Mouse (Mus musculus): Measurements from ENCODE around the gene Bmp10. TPM values are rescaled to one million over a fixed set of nuclear protein-coding genes. Genes with fewer than 3 reads are reported as not detected.

The Bmp10 gene
- polyA plus RNA-seq, 1 experiment from 2014 or later, result 0.05 TPM

DNA sequence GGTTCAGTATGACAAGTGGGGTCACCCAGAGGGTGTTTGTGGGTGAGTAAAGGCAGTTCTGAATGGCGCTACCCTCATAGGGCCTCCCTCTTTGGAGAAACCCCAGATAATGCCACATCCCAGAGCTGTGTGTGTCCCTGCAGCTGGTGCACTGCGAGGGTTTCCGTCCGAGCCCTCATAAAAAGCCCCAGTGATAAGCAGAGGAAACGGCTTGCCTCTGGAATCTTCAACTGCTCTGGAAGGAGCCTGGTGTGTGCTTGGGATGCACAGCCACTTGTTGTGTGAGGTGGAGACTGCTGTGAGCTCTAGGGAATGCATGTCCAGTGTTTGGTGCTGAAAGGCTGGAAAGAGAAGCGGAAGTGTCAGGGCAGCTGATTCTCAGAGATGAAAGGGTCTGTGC, 27.3 kb upstream of the Bmp10 start:
- no peak overlapping the region for H3K4me2 ChIP-seq
- no peak overlapping the region for H3K27ac ChIP-seq
- no peaks in the 10 kb centered on the region for H3K9me3 ChIP-seq
- no peaks in the 10 kb centered on the region for H3K27me3 ChIP-seq
- no peak for ATAC-seq (ENCODE audit: borderline replicate concordance, extremely low read depth, low FRiP score, low TSS enrichment)
- peaks cover 5% of the 10 kb centered on the region; the same call in 1 of the 2 replicates for H3K4me1 ChIP-seq
- no peak overlapping the region for H3K9ac ChIP-seq
- WGBS, result 53% methylated on average over 6 of the region's 6 CpGs
- no peak overlapping the region for H3K4me3 ChIP-seq
- no peaks in the 10 kb centered on the region for H3K36me3 ChIP-seq

DNA sequence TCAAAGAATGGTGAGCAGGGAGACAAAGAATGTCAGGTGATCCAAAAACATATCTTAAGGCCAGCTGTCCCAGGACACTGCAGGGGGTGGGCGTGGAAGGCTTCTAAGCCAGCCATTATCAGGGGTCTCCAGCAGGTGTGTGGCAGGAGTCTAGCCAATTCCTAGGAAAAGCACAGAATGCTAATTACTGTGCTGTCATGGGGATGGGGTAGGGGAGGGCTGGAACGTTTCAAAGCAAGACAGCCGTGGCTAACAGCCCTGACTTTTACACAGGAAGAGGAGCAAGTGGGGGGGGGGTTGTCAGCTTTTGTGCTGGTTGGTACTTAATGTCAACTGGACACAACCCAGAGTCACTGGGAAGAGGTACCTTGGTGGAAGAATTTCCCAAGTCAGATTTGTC, 16.8 kb upstream of the Bmp10 start:
- no peaks in the 10 kb centered on the region for H3K9me3 ChIP-seq
- no peak for ATAC-seq (ENCODE audit: borderline replicate concordance, extremely low read depth, low FRiP score, low TSS enrichment)
- no peak overlapping the region for H3K4me2 ChIP-seq
- no peaks in the 10 kb centered on the region for H3K36me3 ChIP-seq
- no peak overlapping the region for H3K9ac ChIP-seq
- no peaks in the 10 kb centered on the region for H3K4me1 ChIP-seq
- no peak overlapping the region for H3K27ac ChIP-seq
- 40% methylated on average over 3 of the region's 3 CpGs for WGBS
- no peak overlapping the region for H3K4me3 ChIP-seq
- no peaks in the 10 kb centered on the region for H3K27me3 ChIP-seq

DNA sequence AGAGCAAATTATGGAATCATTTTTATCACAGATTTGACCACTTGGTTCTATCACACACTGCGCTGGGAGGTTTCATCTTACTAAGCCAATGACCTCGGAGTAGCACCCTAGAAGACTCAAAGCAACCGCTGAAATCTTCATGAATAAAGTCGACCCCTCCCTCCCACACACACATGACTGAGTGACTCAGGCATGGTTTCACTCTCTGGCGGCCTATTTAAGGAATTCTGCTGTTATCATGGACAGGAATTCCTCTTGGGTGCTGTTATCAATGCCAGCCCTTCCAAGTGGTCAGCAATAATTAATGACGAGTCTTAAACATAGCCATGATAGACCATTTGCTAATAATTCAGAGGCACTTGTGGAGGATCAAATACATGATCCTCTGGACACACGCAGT, 6.5 kb upstream of the Bmp10 start:
- H3K9ac ChIP-seq, result no peak overlapping the region
- no peaks in the 10 kb centered on the region for H3K27me3 ChIP-seq
- H3K4me1 ChIP-seq, result 0 out of 2 replicates have a peak, but pooled peaks cover 4% of the 10 kb centered on the region
- H3K4me2 ChIP-seq, result no peak overlapping the region
- no peaks in the 10 kb centered on the region for H3K36me3 ChIP-seq
- no peak overlapping the region for H3K4me3 ChIP-seq
- no peak for ATAC-seq (ENCODE audit: borderline replicate concordance, extremely low read depth, low FRiP score, low TSS enrichment)
- H3K9me3 ChIP-seq, result no peaks in the 10 kb centered on the region
- H3K27ac ChIP-seq, result no peak overlapping the region
- 42% methylated on average over 7 of the region's 7 CpGs for WGBS

DNA sequence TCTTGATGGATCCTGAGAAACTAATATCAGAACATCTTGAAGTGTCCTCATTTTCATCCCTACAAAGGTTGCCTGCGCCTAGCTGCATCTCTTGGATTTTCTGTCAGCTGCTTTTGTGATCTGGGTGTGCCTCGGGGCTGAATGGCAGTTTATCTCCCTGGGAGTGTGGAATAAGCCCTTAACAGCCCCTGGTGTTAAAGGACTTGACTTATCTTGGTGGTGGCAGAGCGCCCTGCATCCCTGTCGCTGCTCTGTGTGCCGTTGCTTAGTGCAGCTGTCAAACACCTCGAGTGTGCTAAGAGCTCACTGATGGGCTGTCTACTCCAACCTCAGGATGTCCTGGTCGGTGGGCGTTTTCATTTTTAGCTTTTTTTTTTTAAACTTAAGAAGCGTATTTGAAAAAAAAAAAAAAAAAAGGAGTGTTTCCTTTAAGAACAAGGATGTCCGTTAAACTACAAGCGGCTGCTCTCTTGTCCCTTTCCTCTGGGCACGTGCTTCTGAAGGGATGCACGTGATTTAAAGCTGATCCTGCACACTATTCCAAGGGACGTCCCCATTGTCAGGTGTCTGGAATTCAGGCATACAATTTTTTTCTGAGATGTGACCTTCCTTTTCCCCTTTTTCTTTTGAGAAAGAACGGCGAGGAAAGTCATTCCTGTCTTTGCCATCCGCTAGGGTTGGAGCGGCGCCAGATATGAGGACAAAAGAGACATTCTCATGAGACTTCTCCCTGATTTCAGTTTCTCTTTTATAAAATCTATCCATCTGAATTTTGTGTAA, 4.6 kb upstream of the Bmp10 start:
- 0 out of 2 replicates have a peak, but pooled peaks cover 4% of the 10 kb centered on the region for H3K4me1 ChIP-seq
- peak overlapping the region; percentile 17 for H3K4me3 ChIP-seq
- no peak overlapping the region for H3K27ac ChIP-seq
- H3K27me3 ChIP-seq, result no peaks in the 10 kb centered on the region
- no peak overlapping the region for H3K9ac ChIP-seq
- ATAC-seq (ENCODE audit: borderline replicate concordance, extremely low read depth, low FRiP score, low TSS enrichment), result no peak
- no peaks in the 10 kb centered on the region for H3K36me3 ChIP-seq
- peak overlapping the region; percentile 46 for H3K4me2 ChIP-seq
- WGBS, result 32% methylated on average over 19 of the region's 19 CpGs
- no peaks in the 10 kb centered on the region for H3K9me3 ChIP-seq

DNA sequence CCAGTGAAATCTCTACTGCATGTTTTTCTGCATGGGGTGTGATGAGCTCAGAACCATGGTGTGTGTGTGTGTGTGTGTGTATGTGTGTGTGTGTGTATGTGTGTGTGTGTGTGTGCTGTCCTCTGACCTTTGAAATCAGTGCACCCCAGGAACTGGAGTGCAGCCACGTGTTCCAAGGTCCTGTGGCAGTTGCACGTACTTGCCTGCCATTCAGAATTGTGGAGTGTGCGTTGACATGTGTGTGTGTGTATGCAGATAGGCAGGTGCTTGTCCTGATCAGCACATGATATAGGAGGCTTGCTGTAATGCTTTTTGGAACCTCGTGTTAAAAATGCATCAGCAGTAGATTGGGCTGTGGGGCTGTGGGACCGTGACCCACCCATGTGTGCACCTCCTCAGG, 1.8 kb upstream of the Bmp10 start:
- no peak overlapping the region for H3K4me3 ChIP-seq
- WGBS, result 61% methylated on average over 5 of the region's 5 CpGs
- 0 out of 2 replicates have a peak, but pooled peaks cover 4% of the 10 kb centered on the region for H3K4me1 ChIP-seq
- no peaks in the 10 kb centered on the region for H3K36me3 ChIP-seq
- no peak overlapping the region for H3K4me2 ChIP-seq
- no peaks in the 10 kb centered on the region for H3K9me3 ChIP-seq
- no peak overlapping the region for H3K9ac ChIP-seq
- no peak overlapping the region for H3K27ac ChIP-seq
- no peaks in the 10 kb centered on the region for H3K27me3 ChIP-seq
- no peak for ATAC-seq (ENCODE audit: borderline replicate concordance, extremely low read depth, low FRiP score, low TSS enrichment)

DNA sequence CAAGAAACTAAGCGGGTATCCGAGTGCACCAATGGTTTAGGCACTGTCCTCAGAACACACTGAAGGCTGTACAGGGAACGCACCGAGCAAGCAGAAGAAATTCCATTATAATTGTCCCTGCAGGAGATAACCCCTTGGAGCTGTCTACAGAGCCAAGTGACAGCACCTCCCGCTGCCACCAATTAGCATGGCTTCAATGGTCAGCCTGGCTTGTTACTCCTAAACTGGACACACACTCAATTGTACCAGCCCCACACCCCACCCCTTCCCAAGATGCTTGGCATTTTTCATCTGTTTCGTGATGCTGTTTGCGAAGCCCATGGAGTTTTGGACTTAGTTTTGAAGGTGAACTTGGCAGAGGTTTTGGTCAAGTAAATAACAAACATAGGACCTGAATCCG, 1.2 kb upstream of the Bmp10 start:
- Histone ChIP-seq H3K27ac (no peak overlapping the region), H3K4me3 (no peak overlapping the region), H3K9ac (no peak overlapping the region), H3K4me1 (0 out of 2 replicates have a peak, but pooled peaks cover 4% of the 10 kb centered on the region), H3K36me3 (no peaks in the 10 kb centered on the region), H3K4me2 (no peak overlapping the region), H3K27me3 (no peaks in the 10 kb centered on the region), H3K9me3 (no peaks in the 10 kb centered on the region)
- no peak for ATAC-seq (ENCODE audit: borderline replicate concordance, extremely low read depth, low FRiP score, low TSS enrichment)
- 69% methylated on average over 8 of the region's 8 CpGs for WGBS

DNA sequence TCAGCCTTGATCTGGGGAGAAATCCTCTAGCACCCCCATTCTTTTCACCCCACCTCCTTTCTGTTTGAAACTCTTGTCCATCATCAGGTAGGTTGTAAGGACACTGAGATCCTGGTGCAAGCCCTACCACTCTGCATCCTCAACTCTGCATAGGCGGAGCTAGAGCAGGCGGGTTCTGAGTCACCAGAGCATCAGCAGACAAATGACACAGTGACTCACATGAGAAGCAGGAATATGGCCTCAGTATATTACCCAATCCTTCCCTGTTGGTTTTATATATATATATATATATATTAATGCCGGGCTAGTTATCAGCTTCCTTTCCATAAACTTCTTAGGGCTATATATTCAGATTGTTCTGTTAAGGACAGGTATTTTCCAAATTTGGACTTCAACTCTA, 7.0 kb downstream of the Bmp10 start:
- Histone ChIP-seq H3K4me2 (no peak overlapping the region), H3K9me3 (no peaks in the 10 kb centered on the region), H3K4me1 (peaks cover under 1% of the 10 kb centered on the region; the same call in 1 of the 2 replicates), H3K36me3 (no peaks in the 10 kb centered on the region), H3K4me3 (no peak overlapping the region), H3K27me3 (no peaks in the 10 kb centered on the region), H3K27ac (no peak overlapping the region), H3K9ac (no peak overlapping the region)
- no peak for ATAC-seq (ENCODE audit: borderline replicate concordance, extremely low read depth, low FRiP score, low TSS enrichment)
- WGBS, result 86% methylated on average over 3 of the region's 3 CpGs

DNA sequence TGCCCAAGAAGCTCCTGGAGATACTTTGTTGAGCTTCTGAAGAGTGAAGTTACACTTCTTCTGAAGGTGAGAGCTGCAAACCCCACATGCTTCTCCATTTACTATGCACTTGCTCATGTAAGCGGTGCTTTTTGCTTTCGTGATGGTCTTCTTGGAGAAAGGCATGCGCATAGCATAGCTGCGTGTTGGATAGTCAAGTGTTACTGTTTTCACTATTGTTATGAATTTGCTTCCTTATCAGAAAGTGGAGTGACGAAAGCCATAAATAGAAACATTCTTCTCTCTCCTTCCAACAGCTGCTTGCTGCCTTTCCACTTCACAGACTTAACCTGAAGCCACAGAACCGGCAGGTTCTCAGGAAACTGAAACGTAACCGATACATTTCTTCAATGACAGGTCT, 8.0 kb downstream of the Bmp10 start:
- H3K9ac ChIP-seq, result no peak overlapping the region
- H3K27me3 ChIP-seq, result no peaks in the 10 kb centered on the region
- H3K27ac ChIP-seq, result no peak overlapping the region
- H3K4me2 ChIP-seq, result no peak overlapping the region
- H3K36me3 ChIP-seq, result no peaks in the 10 kb centered on the region
- H3K4me3 ChIP-seq, result no peak overlapping the region
- H3K4me1 ChIP-seq, result peaks cover 10% of the 10 kb centered on the region
- WGBS, result 69% methylated on average over 8 of the region's 8 CpGs
- ATAC-seq (ENCODE audit: borderline replicate concordance, extremely low read depth, low FRiP score, low TSS enrichment), result no peak
- no peaks in the 10 kb centered on the region for H3K9me3 ChIP-seq

DNA sequence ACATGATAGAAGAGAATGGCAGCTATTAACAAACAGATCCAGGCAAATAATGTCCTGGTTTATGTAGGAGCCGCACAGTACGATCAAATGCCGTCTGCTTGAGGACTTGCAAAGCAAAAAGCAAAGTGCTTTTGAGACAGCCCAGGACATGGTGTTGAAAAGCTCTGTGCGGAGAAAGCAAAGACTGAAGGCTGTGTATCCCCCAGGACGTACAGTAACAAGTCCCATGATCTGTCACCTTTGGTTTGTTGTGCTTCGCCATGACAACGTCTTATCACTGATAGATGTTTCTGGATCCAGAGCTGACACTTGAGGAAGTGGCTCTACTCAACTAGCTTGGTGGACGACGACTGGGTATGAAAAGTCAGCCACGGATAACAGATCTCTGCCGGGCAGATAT, 14.5 kb downstream of the Bmp10 start:
- no peak overlapping the region for H3K27ac ChIP-seq
- no peaks in the 10 kb centered on the region for H3K27me3 ChIP-seq
- no peak overlapping the region for H3K9ac ChIP-seq
- H3K4me3 ChIP-seq, result no peak overlapping the region
- WGBS, result 57% methylated on average over 11 of the region's 11 CpGs
- no peaks in the 10 kb centered on the region for H3K9me3 ChIP-seq
- ATAC-seq (ENCODE audit: borderline replicate concordance, extremely low read depth, low FRiP score, low TSS enrichment), result no peak
- H3K4me2 ChIP-seq, result no peak overlapping the region
- peaks cover 10% of the 10 kb centered on the region for H3K4me1 ChIP-seq
- no peaks in the 10 kb centered on the region for H3K36me3 ChIP-seq

DNA sequence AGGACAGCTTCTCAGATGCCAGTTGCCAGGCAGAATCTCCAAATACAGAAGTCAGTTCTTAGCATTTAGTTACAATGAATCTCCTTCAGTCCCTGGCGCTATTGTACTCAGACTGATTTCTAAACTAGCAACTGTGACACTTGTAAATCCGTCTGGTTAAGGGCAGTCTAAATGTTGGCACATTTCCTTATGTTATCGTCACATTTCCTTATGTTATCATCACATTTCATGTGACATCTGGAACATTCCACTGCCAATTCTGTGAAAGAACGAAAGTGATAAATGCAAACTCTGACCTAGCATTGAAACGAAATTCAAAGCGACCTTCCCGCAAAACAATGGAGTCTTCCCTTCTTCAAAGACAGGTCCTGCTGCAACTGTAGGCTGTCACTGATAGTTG, 16.4 kb downstream of the Bmp10 start:
- H3K27me3 ChIP-seq, result no peaks in the 10 kb centered on the region
- ATAC-seq (ENCODE audit: borderline replicate concordance, extremely low read depth, low FRiP score, low TSS enrichment), result no peak
- no peak overlapping the region for H3K27ac ChIP-seq
- 68% methylated on average over 7 of the region's 7 CpGs for whole genome bisulfite sequencing
- no peak overlapping the region for H3K9ac ChIP-seq
- peaks cover 10% of the 10 kb centered on the region for H3K4me1 ChIP-seq
- H3K36me3 ChIP-seq, result no peaks in the 10 kb centered on the region
- H3K9me3 ChIP-seq, result no peaks in the 10 kb centered on the region
- H3K4me3 ChIP-seq, result no peak overlapping the region
- H3K4me2 ChIP-seq, result no peak overlapping the region

DNA sequence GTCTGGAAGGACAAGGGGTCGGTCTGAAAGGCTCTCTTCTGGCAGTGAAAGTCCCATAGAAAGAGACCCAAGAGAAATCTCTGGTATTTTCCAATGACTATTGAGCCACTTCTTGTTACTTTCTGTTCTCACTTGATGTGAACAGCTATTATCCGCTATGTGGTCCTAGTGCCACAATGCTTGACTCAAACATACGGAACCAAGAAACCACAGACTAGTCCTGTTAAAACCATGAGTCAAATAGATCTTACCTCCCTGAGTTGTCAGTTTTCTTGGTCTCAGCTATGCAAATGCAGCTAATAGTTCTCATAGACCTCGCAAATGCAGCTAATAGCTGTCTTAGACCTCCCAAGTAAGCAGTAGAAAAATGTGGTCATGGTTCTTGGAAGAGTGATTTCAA, 18.4 kb downstream of the Bmp10 start:
- 90% methylated on average over 4 of the region's 4 CpGs for WGBS
- no peak for ATAC-seq (ENCODE audit: borderline replicate concordance, extremely low read depth, low FRiP score, low TSS enrichment)
- Histone ChIP-seq H3K9me3 (no peaks in the 10 kb centered on the region), H3K4me2 (no peak overlapping the region), H3K4me1 (no peaks in the 10 kb centered on the region), H3K4me3 (no peak overlapping the region), H3K9ac (no peak overlapping the region), H3K27ac (no peak overlapping the region), H3K27me3 (no peaks in the 10 kb centered on the region; the same call in 1 of the 2 replicates), H3K36me3 (no peaks in the 10 kb centered on the region)

DNA sequence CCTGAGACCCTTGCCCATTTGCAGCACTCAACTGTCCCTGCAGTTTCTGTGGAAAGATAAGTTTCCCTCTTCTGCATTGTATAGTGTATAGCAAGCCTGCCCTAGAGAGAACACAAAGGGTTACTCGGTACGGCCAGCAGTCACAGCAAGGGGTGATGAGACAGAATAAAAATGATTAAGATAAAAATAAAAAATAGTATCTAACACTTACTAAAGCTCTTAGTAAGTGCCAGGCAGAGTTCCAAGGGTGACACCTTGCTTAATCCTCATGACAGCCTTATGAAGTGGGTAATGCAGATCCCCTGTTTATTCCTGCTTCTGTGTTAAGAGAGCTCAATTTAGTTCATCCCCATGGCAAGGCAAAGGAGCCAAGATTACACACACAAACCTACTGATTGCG, 20.7 kb downstream of the Bmp10 start:
- no peaks in the 10 kb centered on the region for H3K4me1 ChIP-seq
- no peak for ATAC-seq (ENCODE audit: borderline replicate concordance, extremely low read depth, low FRiP score, low TSS enrichment)
- H3K36me3 ChIP-seq, result no peaks in the 10 kb centered on the region
- H3K27me3 ChIP-seq, result no peaks in the 10 kb centered on the region; the same call in 1 of the 2 replicates
- H3K4me2 ChIP-seq, result no peak overlapping the region
- no peak overlapping the region for H3K9ac ChIP-seq
- no peak overlapping the region for H3K27ac ChIP-seq
- 59% methylated on average over 3 of the region's 3 CpGs for WGBS
- no peaks in the 10 kb centered on the region for H3K9me3 ChIP-seq
- no peak overlapping the region for H3K4me3 ChIP-seq

Data from lung, embryonic 15.5 days (tissue).